Mouse (Mus musculus) liver, embryonic 14.5 days (tissue): ENCODE data around the gene Orm2. TPM values are rescaled to one million over a fixed set of nuclear protein-coding genes. Genes with fewer than 3 reads are reported as not detected.

ENCODE experiments used
- ATAC-seq: fragments of 200-750 bp; cut with Nextera tagmentation; 2 replicates; pipeline ENCODE4 v1.8.0; 2017; ENCODE audit warnings: moderate number of reproducible peaks, mild to moderate bottlenecking, moderate library complexity; ENCODE audit not compliant: insufficient read depth
- DNase-seq, 3 experiments: peaks; one replicate each; pipeline ENCODE4 v3.0.0-alpha.2; 2012 to 2013; ENCODE audit warnings: low read depth in 3 of 3, low spot score in 3 of 3
- H3K27ac ChIP-seq: fragments of 300-500 bp; sonication (generic); 2 replicates; pipeline ENCODE4 v1.5.1; 2014; ENCODE audit warnings: moderate library complexity, mild to moderate bottlenecking, control low read depth, inconsistent platforms
- H3K27me3 ChIP-seq: fragments of 300-500 bp; sonication (generic); 2 replicates; pipeline ENCODE4 v1.6.1; 2014; ENCODE audit warnings: mild to moderate bottlenecking, low read length, moderate library complexity; ENCODE audit not compliant: control insufficient read depth, insufficient read depth
- H3K36me3 ChIP-seq: fragments of 300-500 bp; sonication (generic); replicated peaks from 2 replicates; pipeline ENCODE4 v1.6.1; 2014; ENCODE audit warnings: low read depth; ENCODE audit not compliant: control insufficient read depth, insufficient read depth
- H3K4me1 ChIP-seq, 2 experiments: fragments of 200-500 bp in 1 of 2; fragments of 300-500 bp in 1 of 2; sonication (generic) in 1 of 2; replicated peaks; 2 replicates each; pipeline ENCODE4 v1.6.1; 2012 to 2014; ENCODE audit warnings: antibody characterized with exemption in 1 of 2, inconsistent platforms in 1 of 2, low read length in 1 of 2; ENCODE audit not compliant: control insufficient read depth in 2 of 2, insufficient read depth in 2 of 2
- H3K4me2 ChIP-seq: fragments of 300-500 bp; sonication (generic); 2 replicates; pipeline ENCODE4 v1.6.1; 2014; ENCODE audit warnings: low read depth, mild to moderate bottlenecking, control low read depth, moderate library complexity
- H3K4me3 ChIP-seq, 2 experiments: fragments of 200-500 bp in 1 of 2; fragments of 300-500 bp in 1 of 2; sonication (generic) in 1 of 2; 2 replicates each; pipeline ENCODE4 v1.5.1; 2012 to 2014; ENCODE audit warnings: low read depth in 2 of 2, low read length in 2 of 2, mild to moderate bottlenecking in 2 of 2, control low read depth in 1 of 2, inconsistent platforms in 1 of 2, moderate library complexity in 1 of 2; ENCODE audit not compliant: insufficient read depth in 1 of 2
- H3K9ac ChIP-seq: fragments of 300-500 bp; sonication (generic); replicated peaks from 2 replicates; pipeline ENCODE4 v1.6.1; 2014; ENCODE audit warnings: mild to moderate bottlenecking, control low read depth, moderate library complexity
- H3K9me3 ChIP-seq: fragments of 300-500 bp; sonication (generic); 2 replicates; pipeline ENCODE4 v1.6.1; 2016; ENCODE audit warnings: low read length, mixed read lengths; ENCODE audit not compliant: control insufficient read depth
- CTCF ChIP-seq: IDR thresholded peaks from 2 replicates; pipeline ENCODE4 v1.5.1; 2016; ENCODE audit warnings: antibody characterized with exemption, low read depth, control low read depth
- EP300 ChIP-seq: IDR thresholded peaks from 2 replicates; pipeline ENCODE4 v1.6.1; 2016; ENCODE audit warnings: antibody characterized with exemption, low read depth
- WGBS: fragments of 180-500 bp; shearing (Covaris S2); extraction: QIAGEN DNeasy Blood & Tissue Kit; methylation state at CpG from one replicate; pipeline ENCODE4 v1.1.7; 2014; ENCODE audit not compliant: insufficient replicate concordance; 5-methylcytosine and 5-hydroxymethylcytosine counted together
- polyA plus RNA-seq, 2 experiments: library from polyadenylated mRNA; depleted of rRNA in 1 of 2; stranded (reverse) in 1 of 2; unstranded in 1 of 2; fragments of >200 nt; fragmentation: Nextera tagmentation in 1 of 2; extraction: Ambion mirVana in 1 of 2; gene quantifications; 2 replicates each; pipeline versions ENCODE4 v1.2.1 to v1.2.3; 2012 to 2014

Gene Orm2
- polyA plus RNA-seq, 2 experiments = not detected

DNA sequence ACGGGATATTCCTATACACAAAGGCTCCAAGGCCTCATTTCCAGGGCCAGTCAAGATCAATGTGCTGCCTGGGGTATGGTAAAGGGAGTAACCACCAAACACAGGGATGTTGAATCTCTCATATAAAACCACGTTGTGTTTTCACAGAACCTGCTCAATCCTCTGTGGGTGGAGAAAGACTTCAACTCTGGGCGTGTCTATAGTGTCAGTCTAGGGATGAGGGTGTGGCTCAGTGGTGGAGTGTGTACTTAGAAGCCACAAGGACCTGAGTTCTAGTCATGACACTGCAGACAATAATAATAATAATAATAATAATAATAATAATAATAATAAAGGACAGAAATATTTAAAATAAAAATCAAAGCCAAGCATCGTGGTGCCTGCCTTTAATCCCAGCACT is 22.0 kb downstream of the Orm2 start:
- Histone ChIP-seq H3K4me3 (no peak overlapping the region), H3K9me3 (no peaks in the 10 kb centered on the region), H3K9ac (no peak overlapping the region), H3K27ac (peak overlapping the region; percentile 81), H3K4me1 (peaks cover 29 to 40% of the 10 kb centered on the region in 2 experiments), H3K36me3 (peaks cover 6% of the 10 kb centered on the region; the same call in 1 of the 2 replicates), H3K27me3 (no peaks in the 10 kb centered on the region), H3K4me2 (no peak overlapping the region)
- no peak for TF ChIP-seq CTCF
- WGBS = 63% methylated on average over 4 of the region's 4 CpGs
- ATAC-seq (peak; percentile 57), DNase-seq (no peak)

DNA sequence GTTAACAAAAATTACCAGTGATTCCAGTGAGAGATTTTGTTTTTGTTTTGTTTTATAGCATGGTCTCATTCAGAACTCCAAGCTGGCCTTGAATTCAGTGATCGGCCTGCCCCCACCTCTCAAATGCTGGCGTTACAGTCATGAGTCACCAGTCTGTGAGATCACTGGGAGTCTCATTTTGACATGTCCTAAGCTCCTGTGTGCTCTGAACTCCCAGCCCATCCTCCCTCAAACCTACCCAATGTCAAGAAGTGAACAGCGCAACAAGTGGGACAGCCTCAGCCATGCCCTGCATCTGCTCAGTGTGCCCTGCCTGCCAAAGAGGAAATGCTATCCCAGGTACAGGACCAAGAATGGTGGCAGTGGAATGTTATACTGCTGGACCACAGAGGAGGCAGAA is 23.0 kb downstream of the Orm2 start:
- Histone ChIP-seq H3K9me3 (no peaks in the 10 kb centered on the region), H3K36me3 (peaks cover 6% of the 10 kb centered on the region; the same call in 1 of the 2 replicates), H3K4me3 (no peak overlapping the region), H3K4me1 (peaks cover 31 to 48% of the 10 kb centered on the region in 2 experiments), H3K27me3 (no peaks in the 10 kb centered on the region), H3K4me2 (no peak overlapping the region), H3K27ac (no peak overlapping the region; the same call in 1 of the 2 replicates), H3K9ac (no peak overlapping the region)
- TF ChIP-seq EP300 (no peak), CTCF (no peak)
- WGBS = 82% methylated on average over 3 of the region's 3 CpGs
- no peak for DNase-seq
- no peak for ATAC-seq

DNA sequence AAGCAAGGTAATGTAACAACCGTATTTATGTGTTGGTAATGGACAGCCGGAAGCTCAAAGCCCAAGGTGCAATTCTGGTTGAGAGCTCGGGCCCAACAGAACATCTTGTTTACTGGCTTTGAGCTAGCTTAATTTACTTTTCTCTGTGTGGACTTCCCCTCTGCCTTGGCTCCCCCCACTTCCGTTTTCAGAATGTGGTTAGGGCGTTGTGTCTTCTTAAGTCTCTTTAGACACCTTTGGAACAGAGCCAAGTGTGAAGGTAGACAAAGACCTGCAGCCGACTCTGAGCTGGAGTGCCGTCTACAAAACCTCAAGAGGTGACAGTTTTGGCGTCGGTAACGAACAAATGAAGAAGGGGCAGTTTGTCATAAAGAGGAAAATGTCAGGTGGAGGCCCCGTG is 23.5 kb downstream of the Orm2 start:
- 36% methylated on average over 11 of the region's 11 CpGs for WGBS
- no peak overlapping the region for H3K9ac ChIP-seq
- peaks cover 6% of the 10 kb centered on the region; the same call in 1 of the 2 replicates for H3K36me3 ChIP-seq
- no peak overlapping the region for H3K4me3 ChIP-seq
- no peak overlapping the region for H3K4me2 ChIP-seq
- no peaks in the 10 kb centered on the region for H3K27me3 ChIP-seq
- DNase-seq = no peak
- H3K27ac ChIP-seq = no peak overlapping the region; the same call in 1 of the 2 replicates
- H3K4me1 ChIP-seq = peaks cover 31 to 50% of the 10 kb centered on the region in 2 experiments
- no peaks in the 10 kb centered on the region for H3K9me3 ChIP-seq
- TF ChIP-seq EP300 (no peak), CTCF (no peak)
- no peak for ATAC-seq

DNA sequence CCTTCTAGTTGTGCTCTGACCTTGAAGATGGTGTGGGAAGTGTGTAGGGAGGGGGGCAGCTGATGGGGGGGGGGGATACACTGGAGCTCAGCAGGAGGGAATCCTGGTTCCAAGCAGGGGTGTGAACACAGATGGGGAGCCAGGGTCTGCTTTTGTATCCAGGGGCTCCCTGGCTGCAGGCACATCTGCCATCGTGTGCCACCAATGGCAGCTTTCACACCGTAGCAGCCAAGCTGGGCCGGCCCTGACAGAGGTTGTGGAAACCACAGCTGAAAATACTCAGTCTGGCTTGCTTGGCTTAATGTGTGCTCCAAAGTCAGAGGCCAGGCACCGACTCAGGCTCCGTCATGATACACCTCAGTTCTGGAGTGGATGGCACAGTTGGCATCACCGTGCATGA is 25.8 kb downstream of the Orm2 start:
- Histone ChIP-seq H3K9me3 (no peaks in the 10 kb centered on the region), H3K4me2 (no peak overlapping the region), H3K27me3 (no peaks in the 10 kb centered on the region)

DNA sequence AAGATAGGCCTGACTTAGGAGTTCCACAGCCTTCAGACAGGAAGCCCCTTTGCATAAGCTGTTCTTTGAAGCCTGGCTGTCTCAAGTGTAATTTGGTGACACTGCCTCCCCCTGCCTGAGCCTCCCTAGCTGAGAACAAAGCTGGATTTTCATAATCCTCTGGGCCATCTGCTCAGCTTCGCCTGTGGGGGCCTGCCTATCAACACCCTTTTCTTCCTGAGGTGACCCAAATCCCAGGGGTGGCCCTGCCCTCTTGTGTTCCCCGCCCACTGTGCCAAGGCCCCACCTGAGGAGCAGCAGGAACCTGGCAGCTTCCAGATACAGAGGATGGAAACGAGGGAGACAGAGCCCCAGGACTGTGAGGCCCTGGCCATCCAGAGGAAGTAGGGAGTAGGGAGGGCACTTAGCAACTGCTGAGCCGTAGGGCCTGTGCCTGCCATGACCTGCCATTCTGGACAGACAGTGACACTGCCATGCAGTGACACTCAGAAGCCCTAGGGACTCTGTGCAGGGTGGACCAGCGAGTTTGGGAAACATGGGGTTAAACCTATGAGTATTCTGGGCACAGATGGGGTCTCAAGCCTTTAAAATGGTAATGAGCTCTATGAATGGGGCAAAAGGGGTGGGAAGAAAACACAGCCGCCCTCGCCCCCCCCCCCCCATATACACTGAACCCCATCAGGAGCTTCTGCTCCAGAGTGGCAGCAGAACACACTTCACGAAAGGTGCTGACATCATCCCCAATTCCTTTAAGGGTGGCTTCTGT is 27.1 kb downstream of the Orm2 start:
- H3K9ac ChIP-seq = no peak overlapping the region; the same call in 1 of the 2 replicates
- peak; percentile 11; the same call in 1 of the 2 replicates for ATAC-seq
- TF ChIP-seq CTCF = no peak
- TF ChIP-seq EP300 = no peak

More for the DNA sequence above, 25.8 kb downstream of the Orm2 start:
- no peak for ATAC-seq
- TF ChIP-seq EP300 = no peak
- TF ChIP-seq CTCF = no peak
- H3K36me3 ChIP-seq = no peaks in the 10 kb centered on the region
- no peak for DNase-seq
- peaks cover 17 to 41% of the 10 kb centered on the region in 2 experiments for H3K4me1 ChIP-seq
- H3K4me3 ChIP-seq = no peak overlapping the region
- WGBS = 90% methylated on average over 6 of the region's 6 CpGs
- H3K27ac ChIP-seq = no peak overlapping the region
- no peak overlapping the region for H3K9ac ChIP-seq

More for the DNA sequence above, 27.1 kb downstream of the Orm2 start:
- Histone ChIP-seq H3K36me3 (no peaks in the 10 kb centered on the region; the same call in 1 of the 2 replicates), H3K4me2 (no peak overlapping the region), H3K9me3 (no peaks in the 10 kb centered on the region), H3K4me3 (no peak overlapping the region), H3K27ac (no peak overlapping the region), H3K27me3 (no peaks in the 10 kb centered on the region), H3K4me1 (peaks cover 6 to 28% of the 10 kb centered on the region in 2 experiments; a peak in 3 of 4 replicates)
- DNase-seq = no peak
- 43% methylated on average over 7 of the region's 8 CpGs for WGBS
